Mouse (Mus musculus): Measurements from ENCODE around the gene Apoc2.

DNA sequence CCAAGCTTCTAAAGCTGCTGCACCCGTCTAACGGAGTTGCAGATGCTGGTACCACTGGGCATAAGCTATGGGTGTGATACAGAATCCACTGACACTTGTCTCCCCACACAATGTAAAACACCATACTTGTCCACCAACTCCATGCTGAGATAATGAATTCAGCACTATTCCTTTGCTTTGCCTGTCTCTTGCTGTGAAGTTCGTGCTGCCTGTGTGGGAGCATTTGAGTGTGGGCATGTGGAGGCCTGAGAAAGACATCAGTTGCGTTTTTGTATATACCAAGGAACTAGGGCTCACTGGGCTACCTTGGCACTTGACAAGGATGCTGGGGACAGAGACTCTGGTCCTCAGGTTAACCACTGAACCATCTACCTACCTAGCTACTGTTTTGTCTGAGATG lies 36.5 kb downstream of the Apoc2 start:
- TF ChIP-seq POLR2A (IDR thresholded peaks at IDR 0.05; ENCODE audit: control insufficient read depth, low read depth, low read length): no peak
- no peak for TF ChIP-seq CTCF (IDR thresholded peaks at IDR 0.05; ENCODE audit: control insufficient read depth, insufficient read depth, insufficient replicate concordance, low read depth, low read length)

Data from testis, adult 2 months (tissue).